Mouse (Mus musculus) limb, embryonic 12.5 days (tissue): ENCODE data around the gene Kctd13. TPM values are rescaled to one million over a fixed set of nuclear protein-coding genes. Genes with fewer than 3 reads are reported as not detected.

Experiments used
- ATAC-seq: fragments of 200-750 bp; cut with Nextera tagmentation; 2 replicates; pipeline ENCODE4 v1.8.0; 2017; ENCODE audit warnings: low read depth, moderate TSS enrichment; ENCODE audit not compliant: insufficient number of reproducible peaks, insufficient read depth, low FRiP score, low TSS enrichment
- H3K27ac ChIP-seq: fragments of 300-500 bp; sonication (generic); 2 replicates; pipeline ENCODE4 v1.5.1; 2016; ENCODE audit warnings: mild to moderate bottlenecking, moderate library complexity
- H3K27me3 ChIP-seq: fragments of 300-500 bp; sonication (generic); 2 replicates; pipeline ENCODE4 v1.6.1; 2016; ENCODE audit warnings: mild to moderate bottlenecking, moderate library complexity
- H3K36me3 ChIP-seq: fragments of 300-500 bp; sonication (generic); 2 replicates; pipeline ENCODE4 v1.6.1; 2016; ENCODE audit warnings: mild to moderate bottlenecking, moderate library complexity
- H3K4me1 ChIP-seq: fragments of 300-500 bp; sonication (generic); replicated peaks from 2 replicates; pipeline ENCODE4 v1.6.1; 2016
- H3K4me2 ChIP-seq: fragments of 300-500 bp; sonication (generic); 2 replicates; pipeline ENCODE4 v1.6.1; 2016; ENCODE audit warnings: mild to moderate bottlenecking, moderate library complexity
- H3K4me3 ChIP-seq: fragments of 300-500 bp; sonication (generic); replicated peaks from 2 replicates; pipeline ENCODE4 v1.5.1; 2016; ENCODE audit warnings: mild to moderate bottlenecking
- H3K9ac ChIP-seq: fragments of 300-500 bp; sonication (generic); replicated peaks from 2 replicates; pipeline ENCODE4 v1.6.1; 2016; ENCODE audit warnings: mild to moderate bottlenecking, moderate library complexity
- H3K9me3 ChIP-seq: fragments of 300-500 bp; sonication (generic); 2 replicates; pipeline ENCODE4 v1.6.1; 2016; ENCODE audit warnings: mild to moderate bottlenecking, moderate library complexity
- WGBS: fragments of 180-500 bp; shearing (Covaris S2); methylation state at CpG from one replicate; pipeline ENCODE4 v1.1.7; 2016; 5-methylcytosine and 5-hydroxymethylcytosine counted together
- polyA plus RNA-seq: library from polyadenylated mRNA; unstranded; fragments of >200 nt; fragmentation: Nextera tagmentation; extraction: Ambion mirVana; gene quantifications from 2 replicates; pipeline ENCODE4 v1.2.1, GENCODE M21; 2016

Kctd13 gene
- polyA plus RNA-seq, 1 experiment from 2014 or later, result 19.7 TPM

DNA sequence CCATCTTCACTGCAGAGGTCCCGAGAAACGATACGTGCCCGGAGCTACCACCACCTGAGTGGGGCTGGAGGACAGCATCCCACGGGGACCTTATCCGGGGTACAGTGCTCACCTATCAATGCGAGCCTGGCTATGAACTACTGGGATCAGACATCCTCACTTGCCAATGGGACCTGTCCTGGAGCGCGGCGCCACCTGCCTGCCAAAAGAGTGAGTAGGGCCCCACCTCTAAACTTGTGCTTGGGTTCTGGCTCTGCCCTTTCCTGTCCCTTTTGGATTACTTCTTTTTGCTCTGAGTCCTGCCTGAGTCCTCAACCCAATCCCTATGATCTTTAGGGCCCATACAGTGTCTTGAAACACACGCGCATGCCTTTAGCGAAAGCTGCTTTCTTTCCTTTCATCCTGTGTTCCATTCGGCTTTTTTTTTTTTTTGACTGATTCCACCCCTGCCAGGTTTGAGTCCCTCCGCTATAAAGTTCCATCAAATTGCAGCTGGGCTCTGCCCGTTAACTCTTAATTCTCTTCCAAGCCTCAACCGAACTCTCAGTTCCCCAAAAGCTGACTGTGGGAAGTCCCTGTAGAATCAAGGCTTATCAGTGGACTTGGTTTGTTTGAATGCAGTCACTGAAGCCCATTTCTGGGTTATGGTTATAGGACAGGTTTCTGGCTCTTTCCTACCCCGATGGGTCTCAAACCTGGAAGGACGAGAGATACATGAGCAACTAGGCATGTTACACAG, 35.0 kb downstream of the Kctd13 start:
- no peaks in the 10 kb centered on the region for H3K36me3 ChIP-seq
- H3K27me3 ChIP-seq, result peaks cover 35% of the 10 kb centered on the region
- peak overlapping the region; percentile 14; the same call in 1 of the 2 replicates for H3K4me3 ChIP-seq
- H3K4me2 ChIP-seq, result peak overlapping the region; percentile 41
- no peaks in the 10 kb centered on the region; the same call in 1 of the 2 replicates for H3K4me1 ChIP-seq
- no peak overlapping the region for H3K9ac ChIP-seq
- H3K9me3 ChIP-seq, result no peaks in the 10 kb centered on the region
- H3K27ac ChIP-seq, result no peak overlapping the region
- 26% methylated on average over 19 of the region's 19 CpGs for WGBS
- no peak for ATAC-seq

- Histone ChIP-seq H3K4me2 (no peak overlapping the region), H3K27me3 (peaks cover 35% of the 10 kb centered on the region), H3K9ac (no peak overlapping the region), H3K27ac (no peak overlapping the region), H3K4me3 (no peak overlapping the region), H3K36me3 (no peaks in the 10 kb centered on the region), H3K9me3 (no peaks in the 10 kb centered on the region), H3K4me1 (no peaks in the 10 kb centered on the region; the same call in 1 of the 2 replicates)
- no peak for ATAC-seq
- 76% methylated on average over 3 of the region's 3 CpGs for WGBS
These were observed 36.9 kb downstream of the Kctd13 start for GRCm38 (mm10) chr7:126965568-126965967.

- peaks cover 27% of the 10 kb centered on the region for H3K27me3 ChIP-seq
- 64% methylated on average over 6 of the region's 6 CpGs for WGBS
- H3K27ac ChIP-seq, result no peak overlapping the region
- no peaks in the 10 kb centered on the region for H3K9me3 ChIP-seq
- 0 out of 2 replicates have a peak overlapping the region, but pooled peaks have one; percentile 8 for H3K9ac ChIP-seq
- ATAC-seq, result no peak
- no peak overlapping the region for H3K4me3 ChIP-seq
- H3K4me1 ChIP-seq, result no peaks in the 10 kb centered on the region; the same call in 1 of the 2 replicates
- H3K36me3 ChIP-seq, result no peaks in the 10 kb centered on the region
- H3K4me2 ChIP-seq, result no peak overlapping the region
These were observed 38.7 kb downstream of the Kctd13 start for GRCm38 (mm10) chr7:126967361-126967760.

GRCm38 (mm10) chr7:126975493-126975892, 46.8 kb downstream of the Kctd13 start:
- Histone ChIP-seq H3K4me1 (peaks cover 9% of the 10 kb centered on the region; the same call in 1 of the 2 replicates), H3K9me3 (no peaks in the 10 kb centered on the region), H3K36me3 (peaks cover 28% of the 10 kb centered on the region), H3K4me2 (peak overlapping the region; percentile 91), H3K27ac (no peak overlapping the region), H3K27me3 (no peaks in the 10 kb centered on the region), H3K4me3 (peak overlapping the region; percentile 100), H3K9ac (peak overlapping the region; percentile 96)
- 15% methylated on average over 8 of the region's 8 CpGs for WGBS
- peak; percentile 47; the same call in 1 of the 2 replicates for ATAC-seq

DNA sequence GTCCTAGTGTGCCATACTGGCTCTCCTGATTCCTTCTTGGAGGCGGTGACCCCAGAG, 47.0 kb downstream of the Kctd13 start, which contains the start of gene Cdipt:
Gene Cdipt, plus strand, starts transcription at position 22 of the 57 bp plus-strand sequence.
- Histone ChIP-seq H3K4me1 (peaks cover 9% of the 10 kb centered on the region; the same call in 1 of the 2 replicates), H3K27ac (peak within 1 kb of the TSS; percentile 89), H3K36me3 (peaks cover 30% of the 10 kb centered on the region), H3K9me3 (no peaks in the 10 kb centered on the region), H3K4me3 (peak within 1 kb of the TSS; percentile 100), H3K27me3 (no peaks in the 10 kb centered on the region), H3K4me2 (peak within 1 kb of the TSS; percentile 91), H3K9ac (peak within 1 kb of the TSS; percentile 96)
- ATAC-seq, result no peak; the same call in 1 of the 2 replicates
- 0% methylated on average over 1 of the region's 1 CpGs for WGBS

DNA sequence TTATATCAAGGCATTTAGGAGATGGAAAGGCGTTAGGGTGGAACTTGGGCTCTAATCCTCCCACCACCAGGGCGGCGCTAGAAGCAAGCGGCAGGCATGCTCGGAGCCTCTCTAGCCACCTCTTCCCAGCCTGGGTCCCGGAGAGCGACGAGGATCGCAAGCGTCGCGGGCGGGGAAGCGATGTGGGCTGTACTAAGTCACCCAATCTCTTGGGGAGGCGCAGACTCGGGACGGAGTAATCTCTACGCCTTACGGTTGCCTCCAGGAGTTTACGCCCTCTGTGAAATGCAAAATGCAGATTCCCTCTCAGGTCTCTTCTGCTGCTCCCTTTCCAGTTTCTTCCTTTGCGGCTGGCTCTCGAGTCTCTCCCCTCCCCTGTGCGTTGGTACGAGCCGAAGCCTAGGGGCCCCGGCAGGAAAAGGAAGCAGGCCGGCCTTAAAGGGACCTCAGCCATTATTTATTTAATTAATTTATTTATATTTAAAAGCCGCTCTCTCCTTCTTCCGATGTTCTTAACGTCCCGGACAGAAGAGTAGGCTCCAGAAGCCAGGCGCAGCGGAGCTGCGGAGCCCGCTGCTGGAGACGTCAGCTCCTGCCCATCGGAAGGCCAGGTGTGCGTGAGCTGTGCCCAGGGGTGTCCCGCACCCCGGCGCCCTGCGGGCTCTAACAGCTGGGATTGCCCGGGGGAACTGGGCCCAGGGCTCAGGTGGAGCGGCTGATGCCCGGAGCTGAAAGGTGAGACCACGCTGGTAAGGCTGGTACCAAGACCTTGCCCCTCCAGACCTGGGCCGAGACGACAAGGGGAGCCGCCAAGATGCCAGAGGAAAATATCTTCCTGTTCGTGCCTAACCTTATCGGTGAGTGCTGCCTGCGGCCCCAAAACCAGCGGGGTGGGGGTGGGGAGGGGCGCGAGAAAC, 47.5 kb downstream of the Kctd13 start, which contains the start of gene Cdiptos:
Gene Cdiptos, minus strand, starts transcription at position 149 of the 917 bp plus-strand sequence.
- WGBS, result under 1% methylated on average over 55 of the region's 55 CpGs
- H3K4me3 ChIP-seq, result peak within 1 kb of the TSS; percentile 100
- peak within 1 kb of the TSS; percentile 89 for H3K27ac ChIP-seq
- H3K4me1 ChIP-seq, result peaks cover 9% of the 10 kb centered on the region; the same call in 1 of the 2 replicates
- H3K9ac ChIP-seq, result peak within 1 kb of the TSS; percentile 96
- H3K4me2 ChIP-seq, result peak within 1 kb of the TSS; percentile 91
- peak; percentile 93 for ATAC-seq
- H3K27me3 ChIP-seq, result no peaks in the 10 kb centered on the region
- H3K9me3 ChIP-seq, result no peaks in the 10 kb centered on the region
- H3K36me3 ChIP-seq, result peaks cover 34% of the 10 kb centered on the region

DNA sequence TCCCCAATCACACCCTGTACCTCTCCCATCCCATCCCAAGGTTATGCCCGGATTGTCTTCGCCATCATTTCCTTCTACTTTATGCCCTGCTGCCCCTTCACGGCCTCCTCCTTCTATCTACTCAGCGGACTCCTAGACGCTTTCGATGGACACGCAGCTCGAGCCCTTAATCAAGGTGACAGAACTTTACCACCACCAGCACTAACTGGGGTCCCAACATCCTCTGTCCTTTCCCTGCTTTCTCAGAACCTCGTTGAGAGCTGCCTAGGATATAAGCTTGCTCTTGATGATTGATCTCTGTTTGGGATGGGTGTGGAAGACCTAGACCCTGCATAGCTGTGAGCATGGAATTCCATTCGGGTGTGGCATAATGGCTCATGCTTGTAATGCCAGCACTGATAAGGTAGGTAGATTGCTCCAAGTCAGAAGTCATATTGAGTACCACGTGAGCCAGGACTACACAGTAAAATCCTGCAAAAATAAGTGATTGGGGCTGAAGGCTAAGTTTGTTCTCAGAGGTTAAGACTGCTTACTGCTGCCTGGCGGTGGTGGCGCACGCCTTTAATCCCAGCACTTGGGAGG, 48.3 kb downstream of the Kctd13 start:
- Histone ChIP-seq H3K27me3 (no peaks in the 10 kb centered on the region), H3K36me3 (peaks cover 37% of the 10 kb centered on the region), H3K4me3 (peak overlapping the region; percentile 100), H3K4me2 (peak overlapping the region; percentile 91), H3K4me1 (peaks cover 9% of the 10 kb centered on the region; the same call in 1 of the 2 replicates), H3K27ac (peak overlapping the region; percentile 89), H3K9ac (peak overlapping the region; percentile 96), H3K9me3 (no peaks in the 10 kb centered on the region)
- 28% methylated on average over 14 of the region's 14 CpGs for WGBS
- ATAC-seq, result peak; percentile 2; the same call in 1 of the 2 replicates

DNA sequence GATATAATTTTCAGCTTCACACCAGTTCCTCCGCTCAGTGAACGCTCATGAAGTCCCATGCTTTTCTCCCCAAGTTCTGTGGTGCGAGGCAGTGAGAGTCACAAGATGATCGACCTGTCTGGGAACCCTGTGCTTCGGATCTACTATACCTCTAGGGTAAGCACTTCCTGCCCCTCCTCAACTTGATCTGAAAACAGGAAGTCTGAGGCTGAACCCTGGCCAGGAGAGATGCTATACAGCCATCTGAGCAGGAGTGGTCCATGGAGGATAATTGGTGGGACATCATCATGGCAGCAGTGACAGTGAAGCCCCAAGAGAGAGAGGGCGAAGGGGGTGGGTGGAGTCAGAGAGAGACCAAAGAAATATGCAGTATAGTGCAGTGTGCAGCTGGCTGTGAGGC, 50.2 kb downstream of the Kctd13 start:
- Histone ChIP-seq H3K4me2 (no peak overlapping the region), H3K4me1 (peaks cover 9% of the 10 kb centered on the region; the same call in 1 of the 2 replicates), H3K4me3 (no peak overlapping the region), H3K27ac (no peak overlapping the region), H3K36me3 (peaks cover 37% of the 10 kb centered on the region), H3K9me3 (no peaks in the 10 kb centered on the region), H3K9ac (no peak overlapping the region), H3K27me3 (no peaks in the 10 kb centered on the region)
- 95% methylated on average over 6 of the region's 6 CpGs for WGBS
- no peak for ATAC-seq

- WGBS, result 82% methylated on average over 2 of the region's 2 CpGs
- H3K9me3 ChIP-seq, result no peaks in the 10 kb centered on the region
- H3K4me1 ChIP-seq, result peaks cover 11% of the 10 kb centered on the region; the same call in 1 of the 2 replicates
- no peak overlapping the region for H3K4me3 ChIP-seq
- H3K36me3 ChIP-seq, result peaks cover 37% of the 10 kb centered on the region
- H3K9ac ChIP-seq, result no peak overlapping the region
- no peaks in the 10 kb centered on the region for H3K27me3 ChIP-seq
- no peak overlapping the region for H3K27ac ChIP-seq
- no peak for ATAC-seq
- no peak overlapping the region for H3K4me2 ChIP-seq
These were observed 52.9 kb downstream of the Kctd13 start for GRCm38 (mm10) chr7:126981601-126982000.

DNA sequence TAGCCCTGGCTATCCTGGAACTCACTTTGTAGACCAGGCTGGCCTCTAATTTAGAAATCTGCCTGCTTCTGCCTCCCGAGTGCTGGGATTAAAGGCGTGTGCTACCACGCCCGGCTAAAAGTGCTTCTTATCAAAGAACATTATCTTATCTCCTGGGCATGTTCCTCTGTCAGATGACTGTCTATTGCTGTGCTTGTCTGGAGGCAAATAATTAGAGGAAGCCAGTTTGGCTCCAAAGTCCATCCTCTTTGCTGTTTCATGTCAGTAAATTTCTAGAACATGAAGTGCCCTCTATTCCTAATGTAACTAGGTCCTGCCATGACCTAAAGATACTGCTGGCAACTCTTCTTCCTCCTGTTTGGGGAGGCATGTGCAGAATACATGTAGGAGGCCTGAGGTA, 53.4 kb downstream of the Kctd13 start:
- 91% methylated on average over 4 of the region's 4 CpGs for WGBS
- Histone ChIP-seq H3K4me2 (no peak overlapping the region), H3K27ac (no peak overlapping the region), H3K9ac (no peak overlapping the region), H3K27me3 (no peaks in the 10 kb centered on the region), H3K36me3 (peaks cover 37% of the 10 kb centered on the region), H3K4me1 (peaks cover 8% of the 10 kb centered on the region; the same call in 1 of the 2 replicates), H3K4me3 (no peak overlapping the region), H3K9me3 (no peaks in the 10 kb centered on the region)
- no peak for ATAC-seq

- H3K36me3 ChIP-seq, result peaks cover 32% of the 10 kb centered on the region
- no peak overlapping the region for H3K27ac ChIP-seq
- H3K9me3 ChIP-seq, result no peaks in the 10 kb centered on the region
- 80% methylated on average over 7 of the region's 7 CpGs for WGBS
- H3K9ac ChIP-seq, result no peak overlapping the region
- H3K27me3 ChIP-seq, result no peaks in the 10 kb centered on the region
- 0 out of 2 replicates have a peak, but pooled peaks cover 4% of the 10 kb centered on the region for H3K4me1 ChIP-seq
- H3K4me2 ChIP-seq, result no peak overlapping the region
- no peak overlapping the region for H3K4me3 ChIP-seq
- ATAC-seq, result no peak
These were observed 54.4 kb downstream of the Kctd13 start for GRCm38 (mm10) chr7:126983113-126983512.
